Comparison of ENCODE assay signal across 18 mouse cellular contexts in the genomic region with DNA sequence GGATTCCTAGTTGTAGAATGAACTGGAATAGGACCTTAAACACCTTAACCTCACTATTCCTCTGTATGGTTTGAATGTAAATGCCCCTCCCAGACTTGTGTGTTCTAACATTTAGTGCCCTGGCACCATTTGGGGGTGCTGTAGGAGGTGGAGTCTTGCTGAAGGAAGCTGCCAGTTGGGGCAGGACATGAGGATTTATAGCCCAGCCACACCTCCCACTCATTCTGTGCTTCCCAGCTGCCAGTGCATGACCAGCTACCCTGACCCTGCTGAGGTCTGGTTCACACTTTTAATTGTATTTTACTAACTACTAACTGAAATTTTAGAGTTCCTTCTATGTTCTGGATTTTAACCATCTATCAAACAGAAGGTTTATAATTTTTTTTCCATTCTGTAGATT.
"Had no signal": no experiment of that assay in that cellular context is flagged by ENCODE, and none has a peak within 500 bp of the region (broad histone marks: within the 10 kb centered on the region; RNA-seq: fewer than 3 reads in every experiment).

No protein-coding gene starts in this region.

- H3K27me3 ChIP-seq: lung, embryonic 15.5 days; megakaryocyte, embryonic 14.5 days; midbrain, embryonic 12.5 days; neural tube, embryonic 12.5 days; stomach, embryonic 15.5 days had no signal

- H3K4me3 ChIP-seq: lung, embryonic 15.5 days; megakaryocyte, embryonic 14.5 days; midbrain, embryonic 12.5 days; neural tube, embryonic 12.5 days; stomach, embryonic 15.5 days had no signal

- H3K4me1 ChIP-seq: lung, embryonic 15.5 days; midbrain, embryonic 12.5 days; neural tube, embryonic 12.5 days; stomach, embryonic 15.5 days had no signal

- H3K27ac ChIP-seq: lung, embryonic 15.5 days; macrophage; midbrain, embryonic 12.5 days; neural tube, embryonic 12.5 days; stomach, embryonic 15.5 days; stomach, postnatal 0 days had no signal

- H3K36me3 ChIP-seq: lung, embryonic 15.5 days; midbrain, embryonic 12.5 days had no signal

- H3K4me2 ChIP-seq: lung, embryonic 15.5 days; midbrain, embryonic 12.5 days; neural tube, embryonic 12.5 days; stomach, embryonic 15.5 days had no signal

- ATAC-seq: liver, postnatal 0 days; lung, postnatal 0 days; midbrain, embryonic 16.5 days had no signal

- H3K9me3 ChIP-seq: lung, embryonic 15.5 days; megakaryocyte, embryonic 14.5 days; midbrain, embryonic 12.5 days; neural tube, embryonic 12.5 days; stomach, embryonic 15.5 days had no signal

- H3K9ac ChIP-seq: liver, postnatal 0 days; lung, embryonic 15.5 days; midbrain, embryonic 12.5 days; neural tube, embryonic 12.5 days; stomach, embryonic 15.5 days had no signal

- DNase-seq: liver, postnatal 0 days; lung, adult 2 months; lung, postnatal 14 days; lung, postnatal 36 days; midbrain, embryonic 14.5 days; right cerebral cortex, postnatal 14 days; thymus, adult 2 months; thymus, postnatal 25 days; thymus, postnatal 4 days had no signal
